Comparison of ENCODE assay signal across 8 mouse cellular contexts in genomic region chr13:103919956-103920260, GRCm38 (mm10). TPM values are rescaled to one million over a fixed set of nuclear protein-coding genes. Genes with fewer than 3 reads are reported as not detected.
DNase-seq lines count a peak whose midpoint lies in the region; ATAC-seq and TF ChIP-seq lines count a peak whose summit lies in the region.

No protein-coding gene starts in this region.

- ATAC-seq in forebrain, embryonic 13.5 days, result no peak
- peak; percentile 1; the same call in 1 of the 2 replicates for ATAC-seq in liver, embryonic 15.5 days (ENCODE audit: insufficient read depth)

- no peak for TF ChIP-seq CTCF in MEL (IDR thresholded peaks at IDR 0.05 in 2 of 3, conservative IDR thresholded peaks at IDR 0.05 in 1 of 3; ENCODE audit: control insufficient read depth in 1 of 3, insufficient read depth in 1 of 3, low read depth in 2 of 3, low read length in 3 of 3, poor library complexity in 1 of 3, severe bottlenecking in 1 of 3)

- H3K4me3 ChIP-seq in MEL (ENCODE audit: control insufficient read depth in 1 of 2, insufficient read depth in 1 of 2, low read depth in 2 of 2, low read length in 2 of 2), result peak overlapping the region; percentile 73 to 97
- peak overlapping the region; percentile 88 for H3K4me3 ChIP-seq in forebrain, embryonic 13.5 days
- H3K4me3 ChIP-seq in liver, embryonic 15.5 days (replicated peaks), result peak overlapping the region; percentile 91

- TF ChIP-seq POLR2A in MEL (IDR thresholded peaks at IDR 0.05; ENCODE audit: control insufficient read depth in 1 of 2, insufficient read depth in 1 of 2, low read depth in 1 of 2, low read length in 2 of 2, poor library complexity in 1 of 2), result no peak

- H3K27ac ChIP-seq in MEL (ENCODE audit: control insufficient read depth, low read depth, low read length), result peak overlapping the region; percentile 78
- H3K27ac ChIP-seq in forebrain, embryonic 13.5 days, result peak overlapping the region; percentile 100
- peak overlapping the region; percentile 95 for H3K27ac ChIP-seq in liver, embryonic 15.5 days (replicated peaks)

- intact Hi-C loops in left cerebral cortex, postnatal 10 days (cut with DNase I), result loop anchor here (5.0 kb wide), 1 partner anchor 112 kb away; no protein-coding TSS in a partner anchor

- H3K9me3 ChIP-seq in MEL (replicated peaks; ENCODE audit: insufficient read depth, low read length), result no peaks in the 10 kb centered on the region
- H3K9me3 ChIP-seq in forebrain, embryonic 13.5 days (replicated peaks), result no peaks in the 10 kb centered on the region
- no peaks in the 10 kb centered on the region for H3K9me3 ChIP-seq in liver, embryonic 15.5 days (replicated peaks)

- no peak for TF ChIP-seq EP300 in MEL (IDR thresholded peaks at IDR 0.05; ENCODE audit: low read depth in 1 of 2, low read length in 2 of 2)

- H3K27me3 ChIP-seq in MEL (ENCODE audit: control insufficient read depth in 1 of 2, insufficient read depth in 2 of 2, low read length in 2 of 2), result no peaks in the 10 kb centered on the region
- no peaks in the 10 kb centered on the region for H3K27me3 ChIP-seq in forebrain, embryonic 13.5 days
- H3K27me3 ChIP-seq in liver, embryonic 15.5 days, result peaks cover 34% of the 10 kb centered on the region

- peak overlapping the region; percentile 77 for H3K4me2 ChIP-seq in forebrain, embryonic 13.5 days
- peak overlapping the region; percentile 94 for H3K4me2 ChIP-seq in liver, embryonic 15.5 days

- no peak for TF ChIP-seq RAD21 in MEL (IDR thresholded peaks at IDR 0.05; ENCODE audit: low read depth, low read length)

- peaks cover 0 to 17% of the 10 kb centered on the region in 2 experiments; a peak in 2 of 4 replicates for H3K4me1 ChIP-seq in MEL (ENCODE audit: control insufficient read depth in 1 of 2, insufficient read depth in 2 of 2, low read length in 2 of 2)
- H3K4me1 ChIP-seq in forebrain, embryonic 13.5 days, result peaks cover 45% of the 10 kb centered on the region
- H3K4me1 ChIP-seq in liver, embryonic 15.5 days (replicated peaks), result peaks cover 17% of the 10 kb centered on the region

- peak overlapping the region; percentile 93 for H3K9ac ChIP-seq in MEL (ENCODE audit: control insufficient read depth, low read depth, low read length, poor library complexity, severe bottlenecking)
- peak overlapping the region; percentile 99 for H3K9ac ChIP-seq in forebrain, embryonic 13.5 days
- peak overlapping the region; percentile 91 for H3K9ac ChIP-seq in liver, embryonic 15.5 days

- 1% methylated on average over 20 of the region's 20 CpGs for WGBS in forebrain, embryonic 13.5 days
- WGBS in liver, embryonic 15.5 days (ENCODE audit: insufficient replicate concordance), result 0% methylated on average over 20 of the region's 20 CpGs

- H3K79me2 ChIP-seq in MEL (ENCODE audit: control insufficient read depth, insufficient read depth, low read length, poor library complexity), result peaks cover 38% of the 10 kb centered on the region

- DNase-seq in kidney, adult 11 months, result peak; percentile 23
- DNase-seq in kidney, postnatal 4 days, result no peak
- no peak for DNase-seq in MEL (ENCODE audit: low read depth, low spot score)
- DNase-seq in left cerebral cortex, postnatal 10 days (ENCODE audit: extremely low spot score in 1 of 2, low spot score in 2 of 2), result no peak
- DNase-seq in urinary bladder, postnatal 36 days (ENCODE audit: low spot score in 2 of 2), result no peak
- no peak for DNase-seq in spleen, adult 12 weeks (ENCODE audit: low spot score)

- peaks cover 0 to 11% of the 10 kb centered on the region in 2 experiments; a peak in 2 of 4 replicates for H3K36me3 ChIP-seq in MEL (ENCODE audit: control insufficient read depth in 1 of 2, insufficient read depth in 2 of 2, low read length in 2 of 2)
- no peaks in the 10 kb centered on the region for H3K36me3 ChIP-seq in forebrain, embryonic 13.5 days (ENCODE audit: poor library complexity, severe bottlenecking)
- H3K36me3 ChIP-seq in liver, embryonic 15.5 days (replicated peaks), result no peaks in the 10 kb centered on the region

TF ChIP-seq in MEL, 35 proteins besides CTCF, POLR2A, EP300 and RAD21:
- TF ChIP-seq JUND (IDR thresholded peaks at IDR 0.05; ENCODE audit: low read depth, low read length), result no peak
- no peak for TF ChIP-seq TBP (IDR thresholded peaks at IDR 0.05; ENCODE audit: low read depth, low read length)
- TF ChIP-seq KAT2A (conservative IDR thresholded peaks at IDR 0.05; ENCODE audit: low read depth, low read length), result no peak
- no peak for TF ChIP-seq MYB (IDR thresholded peaks at IDR 0.05; ENCODE audit: low read depth, low read length)
- no peak for TF ChIP-seq NELFE (IDR thresholded peaks at IDR 0.05; ENCODE audit: low read depth, low read length)
- no peak for TF ChIP-seq ZC3H11A (IDR thresholded peaks at IDR 0.05; ENCODE audit: low read depth, low read length)
- no peak for TF ChIP-seq ZNF384 (IDR thresholded peaks at IDR 0.05; ENCODE audit: low read depth, low read length)
- no peak; the same call in 1 of the 2 replicates for TF ChIP-seq SIN3A (IDR thresholded peaks at IDR 0.05; ENCODE audit: low read length)
- TF ChIP-seq ZKSCAN1 (IDR thresholded peaks at IDR 0.05; ENCODE audit: low read depth, low read length), result no peak
- no peak for TF ChIP-seq USF2 (IDR thresholded peaks at IDR 0.05; ENCODE audit: borderline replicate concordance in 1 of 2, insufficient read depth in 1 of 2, low read depth in 1 of 2, low read length in 2 of 2)
- no peak for TF ChIP-seq TAL1 (IDR thresholded peaks at IDR 0.05; ENCODE audit: low read length)
- TF ChIP-seq HCFC1 (IDR thresholded peaks at IDR 0.05; ENCODE audit: low read depth, low read length), result no peak
- no peak for TF ChIP-seq ETS1 (IDR thresholded peaks at IDR 0.05; ENCODE audit: low read depth, low read length)
- no peak for TF ChIP-seq GATA1 (IDR thresholded peaks at IDR 0.05; ENCODE audit: low read depth, low read length)
- no peak for TF ChIP-seq MEF2A (IDR thresholded peaks at IDR 0.05; ENCODE audit: extremely low read depth, insufficient replicate concordance, low read depth, low read length, poor library complexity, severe bottlenecking)
- no peak for TF ChIP-seq NRF1 (IDR thresholded peaks at IDR 0.05; ENCODE audit: insufficient read depth, low read depth, low read length, poor library complexity, severe bottlenecking)
- TF ChIP-seq MXI1 (IDR thresholded peaks at IDR 0.05; ENCODE audit: low read depth, low read length), result no peak
- no peak for TF ChIP-seq POLR2AphosphoS5 (IDR thresholded peaks at IDR 0.05; ENCODE audit: borderline replicate concordance, low read depth, low read length)
- TF ChIP-seq GABPA (IDR thresholded peaks at IDR 0.05; ENCODE audit: low read depth, low read length), result no peak

RNA-seq across cellular contexts. Expression of gene Erbin, which starts 0.4 kb away (rescaled TPM):
- 15.2 and 20.8 TPM in 2 replicates for total RNA-seq in MEL (2012; rRNA removed)
- polyA plus RNA-seq in MEL (2012; ENCODE audit: insufficient read depth in 1 of 2, insufficient read length in 2 of 2, low read depth in 1 of 2, low replicate concordance in 2 of 2, missing spikeins in 1 of 2), result 10 to 100 TPM in 1 of 2 experiments, not detected in 1; 18.6 TPM
- polyA plus RNA-seq in forebrain, embryonic 13.5 days (2015; fragmentation: Nextera tagmentation; extraction: Ambion mirVana), result 14.8 and 15.6 TPM in 2 replicates
- 4.5 and 4.9 TPM in 2 replicates for polyA plus RNA-seq in liver, embryonic 15.5 days (2015; fragmentation: Nextera tagmentation; extraction: Ambion mirVana)
- 10 to 100 TPM; 30.4 to 32.8 TPM for total RNA-seq in left cerebral cortex, postnatal 10 days (2021)
